Mouse (Mus musculus) C2C12 (cell line): ENCODE data around the gene Foxd3.

Experiments
- CTCF ChIP-seq: IDR thresholded peaks from one replicate; pipeline ENCODE4 v1.5.1; 2011; ENCODE audit not compliant: control insufficient read depth, insufficient read depth, insufficient read length
- FOSL1 ChIP-seq: IDR thresholded peaks from one replicate; pipeline ENCODE4 v1.8.0; 2011; ENCODE audit warnings: mild to moderate bottlenecking, low read length; ENCODE audit not compliant: poor library complexity, insufficient read depth, severe bottlenecking
- MAX ChIP-seq: IDR thresholded peaks from one replicate; pipeline ENCODE4 v1.6.1; 2011; ENCODE audit warnings: mild to moderate bottlenecking, control low read depth
- MYOG ChIP-seq: IDR thresholded peaks from one replicate; pipeline ENCODE4 v1.6.1; 2011; ENCODE audit not compliant: control insufficient read depth, insufficient read length; ENCODE audit errors: extremely low read depth
- USF1 ChIP-seq: IDR thresholded peaks from one replicate; pipeline ENCODE4 v1.6.1; 2011; ENCODE audit warnings: low read depth, mild to moderate bottlenecking, control low read depth, moderate library complexity

GRCm38 (mm10) chr4:99627057-99627456 is 29.0 kb upstream of the Foxd3 start:
- TF ChIP-seq CTCF = no peak
- no peak for TF ChIP-seq MYOG
- no peak for TF ChIP-seq MAX
- TF ChIP-seq USF1 = no peak
- TF ChIP-seq FOSL1 = no peak
